Mouse (Mus musculus): ENCODE results near the gene Dpp3. TPM values are rescaled to one million over a fixed set of nuclear protein-coding genes. Genes with fewer than 3 reads are reported as not detected.
"Not testable (repeated sequence)": the region's sequence is repeated elsewhere in the genome, so short reads cannot be mapped to it uniquely, and the experiment has no call there.

Gene Dpp3
- polyA plus RNA-seq (2012; rRNA removed): 79.5 and 98.8 TPM in 2 replicates

DNA sequence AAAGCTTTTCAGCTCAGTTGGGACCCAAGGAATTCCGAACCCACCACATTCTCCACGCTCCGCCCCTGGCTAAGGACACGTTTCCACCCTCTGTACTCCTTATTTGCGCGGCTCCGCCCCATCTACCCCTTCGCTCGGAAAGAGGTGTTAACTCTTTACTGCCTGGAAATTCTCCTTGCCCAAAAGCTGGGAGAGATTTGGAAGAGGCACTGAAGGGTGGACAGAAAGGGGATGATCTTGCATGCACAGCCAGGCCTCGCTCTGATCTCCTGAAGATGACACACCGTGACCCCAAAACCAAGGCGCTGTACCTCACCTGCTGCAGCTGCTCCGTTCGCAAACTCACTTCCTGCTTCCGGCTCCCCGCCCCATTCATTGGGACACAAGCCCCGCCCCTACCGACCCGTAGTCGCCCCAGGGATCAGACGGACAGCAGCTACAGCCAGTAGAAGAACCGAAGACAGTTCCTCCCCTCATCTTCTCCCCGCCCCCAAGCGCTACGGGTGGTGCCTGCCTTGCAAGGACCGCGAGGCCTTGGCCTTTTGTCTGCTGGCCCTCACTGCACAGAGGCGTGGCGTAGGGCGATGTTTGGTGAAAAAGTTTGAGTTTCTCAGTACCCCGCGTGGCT is at the start of gene Dpp3:
Dpp3 (minus strand) TSS at position 384 of the 628 bp plus-strand sequence.
- H3K4me1 ChIP-seq (ENCODE audit: control insufficient read depth, insufficient read depth, insufficient read length): peaks cover 3% of the 10 kb centered on the region; the same call in 1 of the 2 replicates
- H3K36me3 ChIP-seq (ENCODE audit: control insufficient read depth, insufficient read depth, low read length): peaks cover 6% of the 10 kb centered on the region
- H3K4me3 ChIP-seq (ENCODE audit: extremely low read depth, insufficient read depth, insufficient read length): peak within 1 kb of the TSS; percentile 75
- WGBS: under 1% methylated on average over 32 of the region's 32 CpGs
- TF ChIP-seq CTCF (IDR thresholded peaks at IDR 0.05; ENCODE audit: extremely low read depth, insufficient read depth, insufficient read length, insufficient replicate concordance): no peak
- TF ChIP-seq POLR2A (IDR thresholded peaks at IDR 0.05; ENCODE audit: low read depth, low read length): peak; percentile 76; the same call in 1 of the 2 replicates
- peak; percentile 92 to 100 for DNase-seq (ENCODE audit: low read depth in 1 of 2, low spot score in 2 of 2)
- H3K27me3 ChIP-seq (ENCODE audit: control insufficient read depth, insufficient read depth, low read length): no peaks in the 10 kb centered on the region
- H3K27ac ChIP-seq (ENCODE audit: insufficient read depth, low read length): peak within 1 kb of the TSS; percentile 17; the same call in 1 of the 2 replicates

- TF ChIP-seq POLR2A (IDR thresholded peaks at IDR 0.05; ENCODE audit: low read depth, low read length) (no peak), CTCF (IDR thresholded peaks at IDR 0.05; ENCODE audit: extremely low read depth, insufficient read depth, insufficient read length, insufficient replicate concordance) (peak; percentile 33; the same call in 1 of the 2 replicates)
- H3K4me1 ChIP-seq (ENCODE audit: control insufficient read depth, insufficient read depth, insufficient read length): no peaks in the 10 kb centered on the region
- H3K36me3 ChIP-seq (ENCODE audit: control insufficient read depth, insufficient read depth, low read length): peaks cover 3% of the 10 kb centered on the region; the same call in 1 of the 2 replicates
- DNase-seq (ENCODE audit: low read depth in 1 of 2, low spot score in 2 of 2): no peak
- no peak overlapping the region for H3K4me3 ChIP-seq (ENCODE audit: extremely low read depth, insufficient read depth, insufficient read length)
- H3K27me3 ChIP-seq (ENCODE audit: control insufficient read depth, insufficient read depth, low read length): no peaks in the 10 kb centered on the region
- 87% methylated on average over 2 of the region's 2 CpGs for WGBS
- H3K27ac ChIP-seq (ENCODE audit: insufficient read depth, low read length): no peak overlapping the region
Measured at GRCm38 (mm10) chr19:4968236-4968635, 40.1 kb upstream of the Dpp3 start.

DNA sequence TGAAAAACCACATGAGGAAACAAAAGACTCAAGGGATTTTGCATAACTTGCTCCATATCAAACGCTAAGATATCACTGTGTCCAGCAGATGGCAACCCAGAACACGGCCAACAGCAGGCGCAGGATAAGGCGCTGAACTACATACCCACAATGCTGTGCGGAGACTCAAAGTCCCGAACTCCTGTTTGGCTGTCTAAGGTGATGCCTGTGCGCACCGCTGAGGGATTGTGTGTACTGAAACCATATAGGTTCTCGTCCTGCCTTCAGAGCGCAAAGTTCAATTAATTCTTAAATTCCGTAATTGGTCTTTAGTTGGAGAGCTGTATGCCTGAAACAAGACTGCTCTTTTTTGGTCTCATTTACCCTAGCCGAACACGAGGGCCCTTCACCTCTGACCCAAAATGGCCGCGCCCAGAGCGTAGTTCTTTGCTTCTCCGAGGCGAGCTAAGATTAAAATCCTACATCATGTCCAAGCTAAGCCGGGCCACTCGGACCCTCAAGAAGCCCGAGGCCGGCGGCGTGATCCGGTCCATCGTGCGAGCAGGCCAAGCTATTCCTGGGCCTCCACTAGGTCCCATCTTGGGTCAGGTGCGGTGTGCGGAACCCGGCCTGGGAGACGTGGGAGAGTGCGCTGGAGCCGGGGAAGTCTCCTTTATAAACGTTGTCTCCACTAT is 34.0 kb upstream of the Dpp3 start, which contains the start of gene Mrpl11:
Mrpl11 (plus strand) TSS at position 220 of the 674 bp plus-strand sequence.
- peak; percentile 65; the same call in 1 of the 2 replicates for TF ChIP-seq CTCF (IDR thresholded peaks at IDR 0.05; ENCODE audit: extremely low read depth, insufficient read depth, insufficient read length, insufficient replicate concordance)
- TF ChIP-seq POLR2A (IDR thresholded peaks at IDR 0.05; ENCODE audit: low read depth, low read length): 0 out of 2 replicates have a peak, but pooled peaks have one; percentile 19
- no peaks in the 10 kb centered on the region for H3K27me3 ChIP-seq (ENCODE audit: control insufficient read depth, insufficient read depth, low read length)
- peak within 1 kb of the TSS; percentile 96 for H3K4me3 ChIP-seq (ENCODE audit: extremely low read depth, insufficient read depth, insufficient read length)
- no peaks in the 10 kb centered on the region for H3K4me1 ChIP-seq (ENCODE audit: control insufficient read depth, insufficient read depth, insufficient read length)
- peak within 1 kb of the TSS; percentile 66 for H3K27ac ChIP-seq (ENCODE audit: insufficient read depth, low read length)
- WGBS: under 1% methylated on average over 34 of the region's 34 CpGs
- peak; percentile 87 to 89 for DNase-seq (ENCODE audit: low read depth in 1 of 2, low spot score in 2 of 2)
- H3K36me3 ChIP-seq (ENCODE audit: control insufficient read depth, insufficient read depth, low read length): peaks cover 3% of the 10 kb centered on the region; the same call in 1 of the 2 replicates

GRCm38 (mm10) chr19:4948641-4949040 is 20.6 kb upstream of the Dpp3 start:
- not testable (repeated sequence) for DNase-seq (ENCODE audit: low read depth in 1 of 2, low spot score in 2 of 2); H3K27me3 ChIP-seq (ENCODE audit: control insufficient read depth, insufficient read depth, low read length); H3K27ac ChIP-seq (ENCODE audit: insufficient read depth, low read length); H3K4me1 ChIP-seq (ENCODE audit: control insufficient read depth, insufficient read depth, insufficient read length); H3K36me3 ChIP-seq (ENCODE audit: control insufficient read depth, insufficient read depth, low read length); H3K4me3 ChIP-seq (ENCODE audit: extremely low read depth, insufficient read depth, insufficient read length)
- WGBS: 83% methylated on average over 9 of the region's 9 CpGs

DNA sequence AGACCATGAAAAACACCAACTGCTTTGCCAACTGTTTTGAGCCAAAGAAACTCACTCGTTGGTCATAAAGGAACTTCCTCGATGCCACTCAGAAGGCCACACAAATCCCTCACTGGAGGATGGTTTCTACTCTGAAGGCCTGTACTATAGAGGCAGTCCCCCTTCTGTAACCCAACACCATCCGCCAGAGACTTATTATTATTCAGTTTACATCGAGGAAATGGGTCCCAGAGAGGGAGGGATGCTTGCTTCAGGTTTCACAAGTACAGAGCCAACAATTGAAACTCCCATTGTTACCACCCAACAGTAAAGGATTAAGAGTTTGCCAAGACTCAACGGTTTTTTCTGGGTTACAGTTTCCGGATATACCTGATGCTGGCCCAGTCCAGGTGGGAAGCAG is 17.5 kb upstream of the Dpp3 start:
- DNase-seq (ENCODE audit: low read depth in 1 of 2, low spot score in 2 of 2): no peak
- Histone ChIP-seq H3K4me3 (ENCODE audit: extremely low read depth, insufficient read depth, insufficient read length) (no peak overlapping the region), H3K27ac (ENCODE audit: insufficient read depth, low read length) (no peak overlapping the region), H3K27me3 (ENCODE audit: control insufficient read depth, insufficient read depth, low read length) (peaks cover 2% of the 10 kb centered on the region; the same call in 1 of the 2 replicates), H3K4me1 (ENCODE audit: control insufficient read depth, insufficient read depth, insufficient read length) (peaks cover 4% of the 10 kb centered on the region), H3K36me3 (ENCODE audit: control insufficient read depth, insufficient read depth, low read length) (no peaks in the 10 kb centered on the region)
- 49% methylated on average over 6 of the region's 6 CpGs for WGBS
- TF ChIP-seq CTCF (IDR thresholded peaks at IDR 0.05; ENCODE audit: extremely low read depth, insufficient read depth, insufficient read length, insufficient replicate concordance) (no peak), POLR2A (IDR thresholded peaks at IDR 0.05; ENCODE audit: low read depth, low read length) (no peak)

GRCm38 (mm10) chr19:4943253-4943588 is 15.1 kb upstream of the Dpp3 start:
- no peak for DNase-seq (ENCODE audit: low read depth in 1 of 2, low spot score in 2 of 2)
- Histone ChIP-seq H3K36me3 (ENCODE audit: control insufficient read depth, insufficient read depth, low read length) (no peaks in the 10 kb centered on the region), H3K27ac (ENCODE audit: insufficient read depth, low read length) (no peak overlapping the region), H3K27me3 (ENCODE audit: control insufficient read depth, insufficient read depth, low read length) (peaks cover 2% of the 10 kb centered on the region; the same call in 1 of the 2 replicates), H3K4me3 (ENCODE audit: extremely low read depth, insufficient read depth, insufficient read length) (peak overlapping the region; percentile 24; the same call in 1 of the 2 replicates), H3K4me1 (ENCODE audit: control insufficient read depth, insufficient read depth, insufficient read length) (peaks cover 4% of the 10 kb centered on the region)
- 8% methylated on average over 13 of the region's 13 CpGs for WGBS
- TF ChIP-seq CTCF (IDR thresholded peaks at IDR 0.05; ENCODE audit: extremely low read depth, insufficient read depth, insufficient read length, insufficient replicate concordance): no peak
- no peak for TF ChIP-seq POLR2A (IDR thresholded peaks at IDR 0.05; ENCODE audit: low read depth, low read length)

Measured in spleen, adult 2 months (tissue).